ENCODE assay signal across 15 mouse cellular contexts in the genomic region with DNA sequence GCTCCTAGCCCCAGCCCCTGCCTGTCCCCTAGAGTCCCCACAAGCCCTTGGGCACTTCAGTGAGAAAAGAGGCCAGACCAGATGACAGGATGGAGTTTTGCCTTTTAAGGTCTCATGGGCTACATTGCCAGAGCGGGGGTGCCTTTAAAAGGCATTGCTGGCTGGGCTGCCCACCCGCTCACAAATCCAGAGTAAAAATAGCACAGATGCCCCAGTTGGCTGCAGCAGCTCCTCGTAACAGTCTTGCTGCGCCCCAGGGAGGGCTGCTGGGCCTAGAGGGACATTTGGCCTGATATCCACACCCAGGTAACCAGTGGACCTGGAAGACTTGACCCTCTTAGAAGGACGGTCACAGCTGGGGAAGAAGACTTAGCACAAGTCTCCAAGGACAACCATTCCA. TPM values are rescaled to one million over a fixed set of nuclear protein-coding genes. Genes with fewer than 3 reads are reported as not detected.
A peak's percentile ranks its signal among the peaks of the same experiment; 100 is the strongest.
DNase-seq lines count a peak whose midpoint lies in the region; ATAC-seq and TF ChIP-seq lines count a peak whose summit lies in the region.
"Had no signal": no experiment of that assay in that cellular context is flagged by ENCODE, and none has a peak within 500 bp of the region (broad histone marks: within the 10 kb centered on the region; RNA-seq: fewer than 3 reads in every experiment).

No protein-coding gene starts in this region.

- H3K9me3 ChIP-seq in heart, embryonic 11.5 days (replicated peaks; ENCODE audit: control insufficient read depth, low read length), result no peaks in the 10 kb centered on the region
- no peaks in the 10 kb centered on the region for H3K9me3 ChIP-seq in lung, postnatal 0 days (ENCODE audit: low read length)
- H3K9me3 ChIP-seq in stomach, embryonic 15.5 days, result no peaks in the 10 kb centered on the region
- no peaks in the 10 kb centered on the region for H3K9me3 ChIP-seq in hindbrain, embryonic 12.5 days (replicated peaks)
- H3K9me3 ChIP-seq: forebrain, embryonic 15.5 days; midbrain, embryonic 10.5 days had no signal

- no peaks in the 10 kb centered on the region; the same call in 1 of the 2 replicates for H3K36me3 ChIP-seq in heart, embryonic 11.5 days (ENCODE audit: control insufficient read depth, insufficient read depth, low read length)
- 0 out of 2 replicates have a peak, but pooled peaks cover 9% of the 10 kb centered on the region for H3K36me3 ChIP-seq in lung, postnatal 0 days (ENCODE audit: insufficient read depth, low read length)
- H3K36me3 ChIP-seq in stomach, embryonic 15.5 days, result peaks cover 19% of the 10 kb centered on the region
- H3K36me3 ChIP-seq in hindbrain, embryonic 12.5 days, result peaks cover 20% of the 10 kb centered on the region

- H3K4me1 ChIP-seq in heart, embryonic 11.5 days (ENCODE audit: control insufficient read depth, insufficient read depth, low read length), result peaks cover 36% of the 10 kb centered on the region
- H3K4me1 ChIP-seq in lung, postnatal 0 days (ENCODE audit: insufficient read depth, low read depth, low read length), result no peaks in the 10 kb centered on the region
- 0 out of 2 replicates have a peak, but pooled peaks cover under 1% of the 10 kb centered on the region for H3K4me1 ChIP-seq in stomach, embryonic 15.5 days
- no peaks in the 10 kb centered on the region for H3K4me1 ChIP-seq in hindbrain, embryonic 12.5 days
- H3K4me1 ChIP-seq: forebrain, embryonic 15.5 days had no signal

- H3K27ac ChIP-seq in heart, embryonic 11.5 days (ENCODE audit: low read depth, low read length), result peak overlapping the region; percentile 30
- no peak overlapping the region for H3K27ac ChIP-seq in lung, postnatal 0 days (ENCODE audit: low read length)
- peak overlapping the region; percentile 55 for H3K27ac ChIP-seq in stomach, embryonic 15.5 days
- H3K27ac ChIP-seq in hindbrain, embryonic 12.5 days, result no peak overlapping the region
- H3K27ac ChIP-seq: forebrain, embryonic 15.5 days; midbrain, embryonic 10.5 days had no signal

- ATAC-seq in heart, embryonic 11.5 days (replicated peaks; ENCODE audit: insufficient number of reproducible peaks, low FRiP score, low TSS enrichment), result no peak
- no peak for ATAC-seq in lung, postnatal 0 days
- no peak for ATAC-seq in stomach, embryonic 15.5 days (ENCODE audit: insufficient read depth, low FRiP score, low read depth)
- ATAC-seq in hindbrain, embryonic 12.5 days (ENCODE audit: low FRiP score), result no peak
- ATAC-seq: activated CD4-positive, CD25-positive, alpha-beta regulatory T cell, adult 4 months; CD4-positive, CD25-positive, alpha-beta regulatory T cell, adult 4 months; forebrain, embryonic 15.5 days had no signal

- TF ChIP-seq CTCF in lung, postnatal 0 days (IDR thresholded peaks at IDR 0.05), result no peak

- H3K4me3 ChIP-seq in heart, embryonic 11.5 days (ENCODE audit: low read depth, low read length), result no peak overlapping the region
- H3K4me3 ChIP-seq in lung, postnatal 0 days (ENCODE audit: low read depth, low read length), result no peak overlapping the region
- H3K4me3 ChIP-seq in stomach, embryonic 15.5 days (replicated peaks), result no peak overlapping the region
- H3K4me3 ChIP-seq in hindbrain, embryonic 12.5 days, result no peak overlapping the region
- H3K4me3 ChIP-seq: forebrain, embryonic 15.5 days; midbrain, embryonic 10.5 days had no signal

- peaks cover 11% of the 10 kb centered on the region for H3K27me3 ChIP-seq in heart, embryonic 11.5 days (ENCODE audit: control insufficient read depth, insufficient read depth, low read length)
- no peaks in the 10 kb centered on the region for H3K27me3 ChIP-seq in lung, postnatal 0 days (replicated peaks; ENCODE audit: insufficient read depth, low read length)
- no peaks in the 10 kb centered on the region for H3K27me3 ChIP-seq in stomach, embryonic 15.5 days (replicated peaks)
- peaks cover 20% of the 10 kb centered on the region for H3K27me3 ChIP-seq in hindbrain, embryonic 12.5 days
- H3K27me3 ChIP-seq: forebrain, embryonic 15.5 days had no signal

- no peak overlapping the region; the same call in 1 of the 2 replicates for H3K4me2 ChIP-seq in heart, embryonic 11.5 days
- no peak overlapping the region for H3K4me2 ChIP-seq in lung, postnatal 0 days (replicated peaks; ENCODE audit: low read depth, low read length)
- H3K4me2 ChIP-seq in stomach, embryonic 15.5 days, result no peak overlapping the region
- no peak overlapping the region for H3K4me2 ChIP-seq in hindbrain, embryonic 12.5 days (replicated peaks)
- H3K4me2 ChIP-seq: forebrain, embryonic 15.5 days had no signal

- WGBS in heart, embryonic 11.5 days (ENCODE audit: insufficient replicate concordance), result 47% methylated on average over 5 of the region's 5 CpGs
- 92% methylated on average over 5 of the region's 5 CpGs for WGBS in lung, postnatal 0 days
- WGBS in stomach, embryonic 15.5 days, result 82% methylated on average over 5 of the region's 5 CpGs
- WGBS in hindbrain, embryonic 12.5 days, result 88% methylated on average over 5 of the region's 5 CpGs

- no peak overlapping the region for H3K9ac ChIP-seq in heart, embryonic 11.5 days (ENCODE audit: low read depth, low read length)
- H3K9ac ChIP-seq in lung, postnatal 0 days (replicated peaks; ENCODE audit: low read depth), result no peak overlapping the region
- no peak overlapping the region for H3K9ac ChIP-seq in stomach, embryonic 15.5 days
- H3K9ac ChIP-seq in hindbrain, embryonic 12.5 days, result no peak overlapping the region
- H3K9ac ChIP-seq: forebrain, embryonic 15.5 days had no signal

- TF ChIP-seq EP300 in lung, postnatal 0 days (IDR thresholded peaks at IDR 0.05), result no peak

- DNase-seq in heart, adult 8-10 months (ENCODE audit: low spot score), result no peak
- DNase-seq in lung, postnatal 10 days, result peak; percentile 21
- no peak for DNase-seq in lung, postnatal 0 days (ENCODE audit: low spot score)
- peak; percentile 51 to 68 for DNase-seq in left cerebral cortex, postnatal 14 days (ENCODE audit: low spot score in 2 of 2)
- DNase-seq: cerebellum, adult 11-12 months; kidney, adult 18-20 months; lung, adult 2 months had no signal

- intact Hi-C loops in left cerebral cortex, postnatal 14 days (cut with DNase I), result no loop called here

RNA-seq across cellular contexts. Expression of a gene that starts 14.5 kb away (rescaled TPM):
- polyA plus RNA-seq in heart, embryonic 11.5 days (2014; fragmentation: Nextera tagmentation; extraction: Ambion mirVana), result 11.6 and 13.5 TPM in 2 replicates
- 1 to 10 TPM; 7.5 to 9.8 (median 7.6) TPM for total RNA-seq in heart, adult 8-10 months (2022)
- 5.1 and 7.0 TPM in 2 replicates for polyA plus RNA-seq in lung, postnatal 0 days (2015; fragmentation: Nextera tagmentation; extraction: Ambion mirVana)
- 100 to 1,000 TPM; 109 to 111 TPM for total RNA-seq in left cerebral cortex, postnatal 14 days (2021)
- polyA plus RNA-seq in stomach, embryonic 15.5 days (2015; fragmentation: Nextera tagmentation; extraction: Ambion mirVana), result 15.4 and 18.8 TPM in 2 replicates
- 24.6 and 27.1 TPM in 2 replicates for polyA plus RNA-seq in hindbrain, embryonic 12.5 days (2016; fragmentation: Nextera tagmentation; extraction: Ambion mirVana)

RNA-seq across cellular contexts. Expression of a gene that starts 22.9 kb away (rescaled TPM):
- polyA plus RNA-seq in heart, embryonic 11.5 days (2014; fragmentation: Nextera tagmentation; extraction: Ambion mirVana), result 9.2 and 10.1 TPM in 2 replicates
- 1 to 10 TPM; 8.1 to 9.3 (median 8.4) TPM for total RNA-seq in heart, adult 8-10 months (2022)
- 19.0 and 21.6 TPM in 2 replicates for polyA plus RNA-seq in lung, postnatal 0 days (2015; fragmentation: Nextera tagmentation; extraction: Ambion mirVana)
- total RNA-seq in left cerebral cortex, postnatal 14 days (2021), result 10 to 100 TPM; 37.2 to 37.9 TPM
- 20.5 and 20.7 TPM in 2 replicates for polyA plus RNA-seq in stomach, embryonic 15.5 days (2015; fragmentation: Nextera tagmentation; extraction: Ambion mirVana)
- polyA plus RNA-seq in hindbrain, embryonic 12.5 days (2016; fragmentation: Nextera tagmentation; extraction: Ambion mirVana), result 22.2 and 23.9 TPM in 2 replicates

RNA-seq across cellular contexts. Expression of a gene that starts 33.3 kb away (rescaled TPM):
- 0.44 and 0.86 TPM in 2 replicates for polyA plus RNA-seq in heart, embryonic 11.5 days (2014; fragmentation: Nextera tagmentation; extraction: Ambion mirVana)
- total RNA-seq in heart, adult 8-10 months (2022), result not detected
- polyA plus RNA-seq in lung, postnatal 0 days (2015; fragmentation: Nextera tagmentation; extraction: Ambion mirVana), result 4.1 and 5.2 TPM in 2 replicates
- 100 to 1,000 TPM; 217 to 225 TPM for total RNA-seq in left cerebral cortex, postnatal 14 days (2021)
- 3.0 and 3.5 TPM in 2 replicates for polyA plus RNA-seq in stomach, embryonic 15.5 days (2015; fragmentation: Nextera tagmentation; extraction: Ambion mirVana)
- polyA plus RNA-seq in hindbrain, embryonic 12.5 days (2016; fragmentation: Nextera tagmentation; extraction: Ambion mirVana), result 27.0 and 29.2 TPM in 2 replicates
- total RNA-seq: heart, postnatal 10 days had no signal
- polyA plus RNA-seq: CD4-positive, CD25-positive, alpha-beta regulatory T cell, adult 4 months had no signal

RNA-seq across cellular contexts. Expression of a gene that starts 39.1 kb away (rescaled TPM):
- 0.80 and 3.8 TPM in 2 replicates for polyA plus RNA-seq in heart, embryonic 11.5 days (2014; fragmentation: Nextera tagmentation; extraction: Ambion mirVana)
- under 1 TPM in 2 of 4 experiments, not detected in 2; 0.57 to 0.97 TPM for total RNA-seq in heart, adult 8-10 months (2022)
- polyA plus RNA-seq in lung, postnatal 0 days (2015; fragmentation: Nextera tagmentation; extraction: Ambion mirVana), result 98.7 and 112 TPM in 2 replicates
- total RNA-seq in left cerebral cortex, postnatal 14 days (2021), result 1 to 10 TPM; 5.8 to 7.5 TPM
- 2.9 and 4.1 TPM in 2 replicates for polyA plus RNA-seq in stomach, embryonic 15.5 days (2015; fragmentation: Nextera tagmentation; extraction: Ambion mirVana)
- 3.3 and 4.2 TPM in 2 replicates for polyA plus RNA-seq in hindbrain, embryonic 12.5 days (2016; fragmentation: Nextera tagmentation; extraction: Ambion mirVana)
- polyA plus RNA-seq: activated CD4-positive, CD25-positive, alpha-beta regulatory T cell, adult 4 months; CD4-positive, CD25-positive, alpha-beta regulatory T cell, adult 4 months had no signal

RNA-seq across cellular contexts. Expression of a gene that starts 52.7 kb away (rescaled TPM):
- 109 and 124 TPM in 2 replicates for polyA plus RNA-seq in heart, embryonic 11.5 days (2014; fragmentation: Nextera tagmentation; extraction: Ambion mirVana)
- 100 to 1,000 TPM; 118 to 133 (median 124) TPM for total RNA-seq in heart, adult 8-10 months (2022)
- polyA plus RNA-seq in lung, postnatal 0 days (2015; fragmentation: Nextera tagmentation; extraction: Ambion mirVana), result 103 and 117 TPM in 2 replicates
- 10 to 100 TPM; 96.6 to 99.7 TPM for total RNA-seq in left cerebral cortex, postnatal 14 days (2021)
- 125 and 130 TPM in 2 replicates for polyA plus RNA-seq in stomach, embryonic 15.5 days (2015; fragmentation: Nextera tagmentation; extraction: Ambion mirVana)
- 118 TPM in 2 replicates for polyA plus RNA-seq in hindbrain, embryonic 12.5 days (2016; fragmentation: Nextera tagmentation; extraction: Ambion mirVana)

Comparison
In these comparisons a context has a peak if more than half of its experiments do, and no peak if none do; other contexts are left out.
1. DNase-seq: peak in lung, postnatal 10 days (single experiment) and left cerebral cortex, postnatal 14 days (2 of 2); none in heart, adult 8-10 months (single experiment) and lung, postnatal 0 days (single experiment).
2. H3K27ac ChIP-seq: peak in heart, embryonic 11.5 days (single experiment) and stomach, embryonic 15.5 days (single experiment); none in lung, postnatal 0 days (single experiment) and hindbrain, embryonic 12.5 days (single experiment).